Mouse (Mus musculus) thymus, adult 2 months (tissue): ENCODE data around the gene Spag9. TPM values are rescaled to one million over a fixed set of nuclear protein-coding genes. Genes with fewer than 3 reads are reported as not detected.
A peak's percentile ranks its signal among the peaks of the same experiment; 100 is the strongest.

Experiments
- DNase-seq: peaks from one replicate; pipeline ENCODE4 v3.0.0; 2021
- H3K27ac ChIP-seq: fragments of 200-500 bp; 2 replicates; pipeline ENCODE4 v1.5.1; 2012; ENCODE audit warnings: low read length, control low read depth; ENCODE audit not compliant: control insufficient read depth, insufficient read depth
- H3K27me3 ChIP-seq: fragments of 200-500 bp; 2 replicates; pipeline ENCODE4 v1.6.1; 2012; ENCODE audit warnings: mild to moderate bottlenecking, low read length, moderate library complexity, mixed read lengths; ENCODE audit not compliant: control insufficient read depth, insufficient read depth
- H3K36me3 ChIP-seq: fragments of 200-500 bp; 2 replicates; pipeline ENCODE4 v1.6.1; 2012; ENCODE audit warnings: mild to moderate bottlenecking, low read length, moderate library complexity; ENCODE audit not compliant: control insufficient read depth, insufficient read depth
- H3K4me1 ChIP-seq: fragments of 200-500 bp; replicated peaks from 2 replicates; pipeline ENCODE4 v1.6.1; 2012; ENCODE audit warnings: low read length; ENCODE audit not compliant: control insufficient read depth, insufficient read depth
- H3K4me3 ChIP-seq: fragments of 200-500 bp; 2 replicates; pipeline ENCODE4 v1.5.1; 2012; ENCODE audit warnings: mild to moderate bottlenecking, low read length, control low read depth, moderate library complexity; ENCODE audit not compliant: control insufficient read depth, insufficient read depth
- CTCF ChIP-seq: fragments of 200-500 bp; IDR thresholded peaks from 2 replicates; pipeline ENCODE4 v1.5.1; 2012; ENCODE audit warnings: mild to moderate bottlenecking, control low read depth, low read length, moderate library complexity, borderline replicate concordance; ENCODE audit not compliant: control insufficient read depth, poor library complexity, insufficient read depth; ENCODE audit errors: extremely low read depth
- POLR2A ChIP-seq: fragments of 200-500 bp; IDR thresholded peaks from 2 replicates; pipeline ENCODE4 v1.6.1; 2012; ENCODE audit warnings: mild to moderate bottlenecking, low read length, control low read depth, moderate library complexity; ENCODE audit not compliant: control insufficient read depth, poor library complexity, insufficient read depth; ENCODE audit errors: extremely low read depth
- WGBS: fragments of 180-500 bp; shearing (Covaris S2); methylation state at CpG from one replicate; pipeline ENCODE4 v1.1.7; 2018; 5-methylcytosine and 5-hydroxymethylcytosine counted together
- polyA plus RNA-seq: library from polyadenylated mRNA; depleted of rRNA; stranded (reverse); fragments of >200 nt; gene quantifications from 2 replicates; pipeline ENCODE4 v1.2.3, GENCODE M21; 2012

Spag9 gene
- polyA plus RNA-seq, 1 experiment: 22.0 TPM

DNA sequence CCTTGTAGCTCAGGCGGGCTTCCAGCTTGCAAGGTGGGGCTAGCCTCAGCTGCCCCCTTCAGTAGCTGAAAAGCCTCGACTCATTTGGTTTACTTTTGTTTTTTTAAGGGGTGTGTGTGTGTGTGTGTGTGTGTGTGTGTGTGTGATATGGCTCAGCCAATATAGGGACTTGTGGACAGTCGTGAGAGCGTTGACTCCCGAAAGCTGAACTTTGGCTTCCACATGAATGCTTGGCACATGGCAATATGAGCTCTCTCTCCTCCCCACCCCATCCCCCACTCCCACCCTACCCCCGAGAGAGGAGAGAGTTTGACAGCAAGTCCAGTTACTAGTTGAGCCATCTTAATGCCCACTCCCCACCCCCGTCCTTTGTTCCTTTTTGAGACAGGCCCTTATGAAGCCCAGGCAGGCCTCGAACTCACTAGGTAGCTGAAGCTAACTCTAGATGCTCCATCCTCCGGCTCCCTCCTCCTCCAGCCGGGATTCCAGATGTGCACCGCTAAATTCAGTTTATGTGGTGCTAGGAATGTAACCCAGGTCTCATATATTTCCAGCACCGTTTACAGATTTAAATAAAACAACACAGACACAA is 152.3 kb downstream of the Spag9 start:
- Histone ChIP-seq H3K27me3 (no peaks in the 10 kb centered on the region; the same call in 1 of the 2 replicates), H3K4me1 (peaks cover 5% of the 10 kb centered on the region), H3K4me3 (no peak overlapping the region), H3K27ac (no peak overlapping the region), H3K36me3 (no peaks in the 10 kb centered on the region)
- DNase-seq: no peak
- TF ChIP-seq CTCF: no peak
- no peak for TF ChIP-seq POLR2A
- WGBS: 86% methylated on average over 12 of the region's 12 CpGs

DNA sequence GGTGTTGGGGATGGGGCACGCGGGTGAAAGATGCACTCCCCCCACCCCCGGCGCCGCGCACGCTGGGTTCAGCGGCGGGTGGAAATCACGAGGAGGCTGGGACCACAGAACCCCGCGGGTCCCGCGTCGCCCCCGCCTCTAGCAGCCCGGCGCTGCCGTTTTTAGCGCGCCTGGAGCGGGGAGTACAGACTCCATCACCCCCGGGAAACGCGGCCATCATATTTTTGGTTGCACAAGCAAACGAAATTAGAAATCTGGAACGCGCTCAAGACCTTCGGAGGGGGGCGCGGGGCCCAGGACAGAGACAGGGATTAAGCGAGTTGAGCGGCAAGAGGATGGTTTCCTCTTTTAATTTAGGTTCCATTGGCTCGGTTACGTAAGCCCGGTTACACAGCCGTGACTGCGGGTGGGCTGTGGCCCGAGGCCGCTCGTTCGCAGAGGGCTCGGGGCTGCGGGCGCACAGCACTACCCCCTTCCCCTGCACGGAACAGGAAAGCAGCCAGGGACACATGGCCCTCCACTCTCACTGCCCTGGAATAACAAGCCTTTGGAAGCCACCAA is 153.1 kb downstream of the Spag9 start:
- no peaks in the 10 kb centered on the region; the same call in 1 of the 2 replicates for H3K27me3 ChIP-seq
- peaks cover 5% of the 10 kb centered on the region for H3K4me1 ChIP-seq
- H3K4me3 ChIP-seq: peak overlapping the region; percentile 30
- TF ChIP-seq CTCF: no peak
- no peak for TF ChIP-seq POLR2A
- no peak overlapping the region for H3K27ac ChIP-seq
- DNase-seq: no peak
- H3K36me3 ChIP-seq: no peaks in the 10 kb centered on the region
- 2% methylated on average over 46 of the region's 46 CpGs for WGBS

DNA sequence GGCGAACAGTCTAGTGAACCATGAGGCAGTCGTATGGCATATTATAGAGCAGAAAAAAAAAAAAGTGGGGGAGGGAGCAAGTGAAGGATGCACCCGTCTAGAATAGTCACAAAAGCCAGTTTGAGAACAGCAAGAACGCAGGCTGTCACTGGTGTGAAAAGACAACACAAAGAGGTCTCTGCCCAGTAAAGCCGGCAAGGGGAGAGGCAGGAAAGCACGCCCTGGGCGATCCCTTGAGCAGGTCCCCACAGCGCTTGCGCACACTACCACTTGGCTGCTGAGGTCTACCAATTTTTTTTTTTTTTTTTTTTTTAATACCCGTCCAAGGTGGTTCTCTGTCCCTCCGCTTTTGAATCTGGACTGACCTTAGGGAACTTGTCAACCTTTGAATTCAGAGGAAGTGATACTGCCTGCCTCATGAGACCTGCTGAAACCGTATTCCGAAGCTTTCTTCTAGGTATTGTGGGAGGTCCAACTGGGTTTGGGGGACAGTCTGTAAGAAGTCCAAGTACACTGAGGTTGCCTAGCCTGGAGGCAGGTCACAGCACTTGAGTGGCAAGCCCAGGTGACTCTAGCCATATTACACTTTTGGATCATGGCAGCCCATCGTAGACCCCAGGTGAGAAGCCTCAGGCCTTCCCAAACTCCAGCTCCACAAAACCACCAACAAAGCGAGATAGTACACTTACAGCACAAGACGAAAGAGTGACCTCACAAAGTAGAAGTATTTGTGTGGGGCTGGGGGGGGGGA is 153.8 kb downstream of the Spag9 start:
- Histone ChIP-seq H3K36me3 (no peaks in the 10 kb centered on the region), H3K27me3 (no peaks in the 10 kb centered on the region; the same call in 1 of the 2 replicates), H3K27ac (no peak overlapping the region), H3K4me1 (peaks cover 5% of the 10 kb centered on the region), H3K4me3 (peak overlapping the region; percentile 30; the same call in 1 of the 2 replicates)
- no peak for DNase-seq
- no peak for TF ChIP-seq POLR2A
- no peak for TF ChIP-seq CTCF
- WGBS: 27% methylated on average over 16 of the region's 16 CpGs

DNA sequence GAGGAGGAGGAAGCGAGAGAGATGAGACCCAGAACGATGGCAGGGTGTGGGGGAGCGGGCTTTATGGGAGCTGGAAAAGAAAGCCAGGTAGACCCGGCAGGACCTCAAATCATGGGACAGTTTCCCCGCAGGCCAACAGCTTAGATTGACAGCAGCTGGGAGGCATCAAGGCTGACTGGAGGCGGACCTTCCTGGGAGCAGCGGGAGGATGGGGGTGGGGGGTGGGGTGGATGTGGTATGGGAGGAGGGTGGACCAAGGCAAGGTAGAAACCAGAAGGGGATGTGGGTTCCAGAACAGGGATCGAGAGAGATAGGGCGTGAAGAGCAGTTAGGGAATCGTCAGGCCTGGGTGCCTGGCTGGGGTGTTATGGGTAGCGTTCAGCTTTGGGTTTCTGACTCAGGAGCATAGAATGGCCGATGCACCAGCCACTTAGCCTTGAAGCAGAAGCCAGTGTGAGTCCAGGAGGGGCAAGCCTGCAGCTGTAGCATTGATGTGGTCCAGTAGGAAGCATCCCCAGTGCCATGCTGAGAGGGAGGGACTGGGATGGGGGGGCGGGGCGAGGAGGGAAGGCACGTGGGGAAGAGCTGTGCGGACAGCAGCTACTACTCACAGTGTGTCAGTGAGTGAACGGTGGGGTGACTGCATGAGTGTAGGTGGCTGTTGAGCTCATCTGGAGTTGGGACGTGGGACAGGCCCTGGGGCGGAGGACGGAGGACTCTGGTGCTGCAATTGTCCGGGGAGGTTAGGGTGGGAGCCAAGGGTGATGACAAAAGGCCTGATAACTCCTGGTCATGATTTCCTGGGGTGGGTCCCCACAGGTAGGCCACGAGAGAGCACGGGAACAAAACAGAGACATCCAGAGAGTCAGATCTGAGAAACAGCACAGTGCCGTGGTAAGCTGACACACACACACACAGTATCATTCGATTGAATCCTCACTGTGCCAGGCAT is 154.9 kb downstream of the Spag9 start:
- no peak for DNase-seq
- Histone ChIP-seq H3K4me3 (no peak overlapping the region), H3K36me3 (no peaks in the 10 kb centered on the region), H3K4me1 (peaks cover 5% of the 10 kb centered on the region), H3K27me3 (no peaks in the 10 kb centered on the region; the same call in 1 of the 2 replicates), H3K27ac (no peak overlapping the region)
- TF ChIP-seq POLR2A (no peak), CTCF (no peak)
- WGBS: 78% methylated on average over 25 of the region's 25 CpGs

DNA sequence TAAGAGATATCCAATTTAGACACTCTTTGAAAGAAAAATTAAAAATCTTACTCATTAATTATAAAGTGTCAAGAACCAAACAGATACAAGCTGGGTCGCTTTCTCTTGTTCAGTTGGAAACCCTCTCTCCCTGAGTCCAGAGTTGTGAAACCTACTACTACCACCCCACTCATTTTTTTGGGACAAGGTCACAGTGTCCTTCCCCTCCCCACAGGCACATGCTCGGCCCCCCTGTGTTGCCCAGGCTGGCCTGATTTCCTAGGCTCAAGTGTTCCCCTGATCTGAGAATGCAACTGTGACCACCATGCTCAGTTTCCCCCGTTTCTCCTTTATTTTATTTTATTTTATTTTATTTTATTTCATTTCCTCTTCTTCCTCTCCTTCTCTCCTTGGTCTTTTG is 158.3 kb downstream of the Spag9 start:
- DNase-seq: no peak
- no peaks in the 10 kb centered on the region for H3K27me3 ChIP-seq
- H3K27ac ChIP-seq: no peak overlapping the region
- H3K4me3 ChIP-seq: no peak overlapping the region
- TF ChIP-seq CTCF (no peak), POLR2A (no peak)
- H3K4me1 ChIP-seq: no peaks in the 10 kb centered on the region
- H3K36me3 ChIP-seq: no peaks in the 10 kb centered on the region
- whole genome bisulfite sequencing: 91% methylated on average over 3 of the region's 3 CpGs

DNA sequence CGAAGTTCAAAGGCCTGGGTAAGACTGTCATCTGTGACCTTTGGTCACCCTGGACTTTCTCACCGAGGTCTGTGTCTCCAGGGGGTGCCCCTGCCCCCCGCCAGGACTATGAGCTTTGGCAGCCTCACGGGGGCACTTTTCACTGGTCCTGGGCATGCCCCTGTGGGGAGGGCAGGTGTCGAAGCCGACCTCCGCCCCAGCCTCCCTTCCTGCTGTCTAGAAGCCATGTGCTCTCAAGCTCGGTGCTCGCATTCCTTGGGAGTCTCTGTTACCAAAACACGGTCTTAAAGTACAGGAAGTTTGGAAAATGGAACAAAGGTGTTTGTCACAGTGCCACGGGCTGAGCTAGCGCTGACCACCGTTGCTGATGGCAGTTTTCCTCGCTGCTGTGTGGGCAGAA is 162.6 kb downstream of the Spag9 start:
- Histone ChIP-seq H3K27me3 (no peaks in the 10 kb centered on the region), H3K4me1 (peaks cover 5% of the 10 kb centered on the region; the same call in 1 of the 2 replicates), H3K27ac (no peak overlapping the region), H3K4me3 (no peak overlapping the region), H3K36me3 (no peaks in the 10 kb centered on the region)
- no peak for DNase-seq
- WGBS: 80% methylated on average over 14 of the region's 14 CpGs
- TF ChIP-seq POLR2A (no peak), CTCF (no peak)
